Mouse (Mus musculus) hindbrain, embryonic 12.5 days (tissue): ENCODE results near the gene Psmb6. TPM values are rescaled to one million over a fixed set of nuclear protein-coding genes. Genes with fewer than 3 reads are reported as not detected.
"Not testable (repeated sequence)": the region's sequence is repeated elsewhere in the genome, so short reads cannot be mapped to it uniquely, and the experiment has no call there.

Experiments
- ATAC-seq: fragments of 200-750 bp; cut with Nextera tagmentation; 2 replicates; pipeline ENCODE4 v1.8.0; 2017; ENCODE audit warnings: moderate TSS enrichment; ENCODE audit not compliant: low FRiP score
- H3K27ac ChIP-seq: fragments of 300-500 bp; sonication (generic); 2 replicates; pipeline ENCODE4 v1.5.1; 2016; ENCODE audit warnings: mild to moderate bottlenecking
- H3K27me3 ChIP-seq: fragments of 300-500 bp; sonication (generic); 2 replicates; pipeline ENCODE4 v1.6.1; 2016; ENCODE audit warnings: mild to moderate bottlenecking
- H3K36me3 ChIP-seq: fragments of 300-500 bp; sonication (generic); 2 replicates; pipeline ENCODE4 v1.6.1; 2016; ENCODE audit warnings: mild to moderate bottlenecking
- H3K4me1 ChIP-seq: fragments of 300-500 bp; sonication (generic); 2 replicates; pipeline ENCODE4 v1.6.1; 2016
- H3K4me2 ChIP-seq: fragments of 300-500 bp; sonication (generic); replicated peaks from 2 replicates; pipeline ENCODE4 v1.6.1; 2016; ENCODE audit warnings: mild to moderate bottlenecking
- H3K4me3 ChIP-seq: fragments of 300-500 bp; sonication (generic); 2 replicates; pipeline ENCODE4 v1.5.1; 2016; ENCODE audit warnings: mild to moderate bottlenecking
- H3K9ac ChIP-seq: fragments of 300-500 bp; sonication (generic); 2 replicates; pipeline ENCODE4 v1.6.1; 2016; ENCODE audit warnings: mild to moderate bottlenecking, moderate library complexity
- H3K9me3 ChIP-seq: fragments of 300-500 bp; sonication (generic); replicated peaks from 2 replicates; pipeline ENCODE4 v1.6.1; 2016; ENCODE audit warnings: mild to moderate bottlenecking
- WGBS: fragments of 180-500 bp; shearing (Covaris S2); methylation state at CpG from one replicate; pipeline ENCODE4 v1.1.7; 2016; 5-methylcytosine and 5-hydroxymethylcytosine counted together
- polyA plus RNA-seq: library from polyadenylated mRNA; unstranded; fragments of >200 nt; fragmentation: Nextera tagmentation; extraction: Ambion mirVana; gene quantifications from 2 replicates; pipeline ENCODE4 v1.2.1, GENCODE M21; 2016

Gene Psmb6
- polyA plus RNA-seq, 1 experiment from 2014 or later: 744 TPM

- 90% methylated on average over 12 of the region's 12 CpGs for WGBS
- Histone ChIP-seq H3K9me3 (no peaks in the 10 kb centered on the region), H3K4me1 (peaks cover 5% of the 10 kb centered on the region), H3K9ac (peak overlapping the region; percentile 79), H3K36me3 (peaks cover 29% of the 10 kb centered on the region), H3K27ac (no peak overlapping the region), H3K4me3 (peak overlapping the region; percentile 71), H3K4me2 (peak overlapping the region; percentile 75), H3K27me3 (no peaks in the 10 kb centered on the region)
- no peak for ATAC-seq
Measured at GRCm38 (mm10) chr11:70526211-70526610, 1.0 kb downstream of the Psmb6 start.

GRCm38 (mm10) chr11:70528610-70529009 lies 3.4 kb downstream of the Psmb6 start:
- no peak overlapping the region for H3K4me3 ChIP-seq
- H3K27me3 ChIP-seq: no peaks in the 10 kb centered on the region
- no peak for ATAC-seq
- H3K36me3 ChIP-seq: peaks cover 29% of the 10 kb centered on the region
- H3K27ac ChIP-seq: no peak overlapping the region
- H3K4me1 ChIP-seq: peaks cover 5% of the 10 kb centered on the region
- H3K9ac ChIP-seq: no peak overlapping the region
- no peaks in the 10 kb centered on the region for H3K9me3 ChIP-seq
- WGBS: 93% methylated on average over 7 of the region's 7 CpGs
- H3K4me2 ChIP-seq: no peak overlapping the region

DNA sequence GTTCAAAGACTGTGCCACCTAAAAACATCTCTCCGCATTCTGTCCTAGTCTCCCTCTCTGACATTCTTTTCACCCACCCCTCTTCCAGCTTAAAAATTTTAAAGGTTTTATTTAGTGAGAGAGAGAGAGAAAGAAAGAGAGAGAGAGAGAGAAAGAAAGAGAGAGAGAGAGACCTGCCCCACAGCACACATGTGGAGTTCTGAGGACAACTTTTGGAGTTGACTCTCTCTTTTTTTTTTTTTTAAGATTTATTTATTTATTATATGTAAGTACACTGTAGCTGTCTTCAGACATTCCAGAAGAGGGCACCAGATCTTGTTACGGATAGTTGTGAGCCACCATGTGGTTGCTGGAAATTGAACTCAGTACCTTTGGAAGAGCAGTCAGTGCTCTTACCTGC lies 5.9 kb downstream of the Psmb6 start:
- not testable (repeated sequence) for H3K27me3 ChIP-seq, H3K27ac ChIP-seq, H3K9ac ChIP-seq, H3K4me1 ChIP-seq, H3K9me3 ChIP-seq, H3K4me3 ChIP-seq, H3K4me2 ChIP-seq, ATAC-seq
- peaks cover 29% of the 10 kb centered on the region for H3K36me3 ChIP-seq
- 79% methylated on average over 2 of the region's 2 CpGs for WGBS

GRCm38 (mm10) chr11:70532839-70533238 lies 7.7 kb downstream of the Psmb6 start, which contains the start of gene Gm40193:
Gene Gm40193, minus strand, starts transcription at chr11:70532939.
- Histone ChIP-seq H3K36me3 (peaks cover 14% of the 10 kb centered on the region), H3K9me3 (no peaks in the 10 kb centered on the region), H3K4me1 (no peaks in the 10 kb centered on the region), H3K4me3 (no peak within 1 kb of the TSS), H3K4me2 (no peak within 1 kb of the TSS), H3K9ac (no peak within 1 kb of the TSS), H3K27me3 (no peaks in the 10 kb centered on the region), H3K27ac (no peak within 1 kb of the TSS)
- 84% methylated on average over 6 of the region's 6 CpGs for WGBS
- no peak for ATAC-seq

DNA sequence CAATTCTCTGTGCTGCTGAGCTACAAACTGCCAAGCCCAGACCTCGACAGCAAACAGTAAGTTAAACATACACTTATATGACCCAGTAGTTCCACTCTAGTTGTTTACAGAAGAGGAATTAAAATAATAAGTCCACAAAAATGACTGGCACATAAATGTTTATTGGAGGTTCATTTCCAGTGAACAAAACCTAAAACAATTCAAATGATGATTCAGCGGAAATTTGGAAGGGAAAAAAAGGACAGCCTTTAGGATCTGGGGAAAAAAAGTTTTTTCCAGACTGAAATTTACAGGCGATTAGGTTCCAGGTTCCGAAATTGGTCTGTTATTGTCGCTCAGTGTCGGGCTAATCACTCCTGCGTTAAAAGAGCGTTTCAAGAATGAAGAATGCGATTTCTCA lies 14.3 kb downstream of the Psmb6 start:
- Histone ChIP-seq H3K9ac (peak overlapping the region; percentile 73), H3K4me1 (peaks cover 9% of the 10 kb centered on the region), H3K9me3 (no peaks in the 10 kb centered on the region), H3K27ac (no peak overlapping the region), H3K4me3 (peak overlapping the region; percentile 56), H3K27me3 (peaks cover 39% of the 10 kb centered on the region), H3K36me3 (no peaks in the 10 kb centered on the region), H3K4me2 (peak overlapping the region; percentile 86)
- WGBS: 24% methylated on average over 9 of the region's 9 CpGs
- ATAC-seq: no peak

DNA sequence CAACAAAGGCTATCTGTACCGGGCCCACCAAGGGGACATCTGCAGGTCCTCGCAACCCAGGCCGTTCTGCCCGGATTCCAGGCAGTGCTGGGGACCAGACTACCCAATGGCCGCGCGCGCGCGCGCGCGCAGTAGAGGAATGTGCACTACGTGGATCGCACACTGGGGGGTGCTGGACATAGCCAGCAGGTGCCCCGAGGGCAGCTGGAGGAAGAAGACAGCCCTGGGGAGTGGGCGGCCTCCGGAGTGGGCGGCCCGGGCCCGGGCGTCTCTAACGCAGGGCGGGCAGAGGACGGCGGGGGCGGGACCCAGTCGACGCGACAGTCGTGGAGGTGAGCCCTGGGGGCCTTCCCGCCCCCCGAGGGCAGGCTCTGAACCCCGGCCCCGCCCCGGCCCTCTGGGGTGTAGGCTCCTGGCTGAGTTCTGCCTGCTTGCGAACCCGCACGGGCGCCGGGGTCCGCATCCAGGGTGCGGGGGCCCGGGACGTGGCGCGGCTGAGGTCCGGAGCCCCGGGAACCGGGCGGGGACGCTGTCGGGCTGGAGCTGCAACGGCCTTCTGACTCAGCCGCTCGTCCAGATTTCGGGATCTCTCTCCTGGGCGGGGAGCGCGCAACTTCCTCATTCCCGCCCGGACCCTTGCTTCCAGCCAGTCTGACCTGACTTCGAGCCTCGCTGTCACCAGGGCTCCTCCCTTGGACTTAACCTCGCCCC lies 14.9 kb downstream of the Psmb6 start, which contains the start of gene Pld2:
TSS of gene Pld2 (plus strand) at position 188 of the 711 bp plus-strand sequence.
- Histone ChIP-seq H3K9me3 (no peaks in the 10 kb centered on the region), H3K4me3 (peak within 1 kb of the TSS; percentile 56), H3K4me2 (peak within 1 kb of the TSS; percentile 86), H3K36me3 (no peaks in the 10 kb centered on the region), H3K4me1 (peaks cover 9% of the 10 kb centered on the region), H3K27ac (no peak within 1 kb of the TSS), H3K27me3 (peaks cover 39% of the 10 kb centered on the region), H3K9ac (peak within 1 kb of the TSS; percentile 73)
- WGBS: under 1% methylated on average over 50 of the region's 65 CpGs
- ATAC-seq: peak; percentile 76

GRCm38 (mm10) chr11:70540928-70541327 lies 15.8 kb downstream of the Psmb6 start:
- no peak for ATAC-seq
- Histone ChIP-seq H3K4me2 (peak overlapping the region; percentile 86; the same call in 1 of the 2 replicates), H3K4me1 (peaks cover 9% of the 10 kb centered on the region), H3K27ac (no peak overlapping the region), H3K36me3 (no peaks in the 10 kb centered on the region), H3K4me3 (0 out of 2 replicates have a peak overlapping the region, but pooled peaks have one; percentile 56), H3K9me3 (no peaks in the 10 kb centered on the region), H3K27me3 (peaks cover 39% of the 10 kb centered on the region), H3K9ac (no peak overlapping the region)
- 90% methylated on average over 7 of the region's 7 CpGs for WGBS

DNA sequence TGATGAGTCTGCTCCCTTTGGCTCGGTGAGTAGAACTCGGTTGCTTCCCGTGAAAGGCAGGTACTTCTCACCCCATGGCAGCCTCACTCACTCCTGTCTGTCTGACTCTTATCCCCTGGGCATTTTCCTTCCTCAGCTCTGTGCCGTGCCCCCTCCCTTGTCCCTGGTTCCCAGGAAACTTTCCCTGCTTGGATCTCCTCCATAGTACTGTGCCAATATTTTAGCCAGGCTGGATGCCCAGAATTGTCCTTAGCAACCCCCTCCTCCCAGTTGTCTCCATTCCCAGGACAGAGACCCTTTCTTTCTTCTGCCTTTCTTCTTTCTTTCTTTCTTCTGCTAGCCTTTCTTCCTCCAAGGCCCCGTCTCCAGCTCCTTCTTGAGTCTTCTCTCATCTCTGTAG lies 16.2 kb downstream of the Psmb6 start:
- H3K27me3 ChIP-seq: peaks cover 39% of the 10 kb centered on the region
- 74% methylated on average over 5 of the region's 5 CpGs for WGBS
- H3K9me3 ChIP-seq: no peaks in the 10 kb centered on the region
- no peaks in the 10 kb centered on the region for H3K36me3 ChIP-seq
- no peak overlapping the region for H3K4me2 ChIP-seq
- H3K4me3 ChIP-seq: no peak overlapping the region
- H3K9ac ChIP-seq: no peak overlapping the region
- no peak for ATAC-seq
- peaks cover 9% of the 10 kb centered on the region for H3K4me1 ChIP-seq
- H3K27ac ChIP-seq: no peak overlapping the region

DNA sequence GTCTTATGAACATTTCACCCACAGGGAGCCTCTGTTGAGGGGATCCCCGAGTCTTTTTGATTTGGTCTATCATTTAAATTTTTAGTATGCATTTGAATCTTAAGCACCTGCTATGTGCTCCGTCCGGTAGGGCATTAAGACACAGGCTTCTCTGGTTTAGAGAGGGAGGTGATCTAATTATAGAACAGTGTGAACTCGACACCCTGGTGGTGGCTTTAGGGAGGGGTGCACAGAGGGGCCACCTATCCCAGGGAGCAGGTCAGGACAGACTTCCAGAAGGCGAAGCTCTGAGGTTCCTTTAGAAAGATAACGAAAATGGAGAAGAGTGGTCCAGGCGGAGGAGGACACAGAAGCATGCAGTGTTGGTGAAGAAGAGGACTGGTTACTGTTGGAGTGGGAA lies 19.3 kb downstream of the Psmb6 start:
- no peak for ATAC-seq
- no peak overlapping the region for H3K27ac ChIP-seq
- H3K4me1 ChIP-seq: peaks cover 9% of the 10 kb centered on the region
- H3K9ac ChIP-seq: no peak overlapping the region
- no peaks in the 10 kb centered on the region for H3K9me3 ChIP-seq
- WGBS: 71% methylated on average over 7 of the region's 7 CpGs
- no peak overlapping the region for H3K4me3 ChIP-seq
- H3K36me3 ChIP-seq: no peaks in the 10 kb centered on the region
- no peak overlapping the region for H3K4me2 ChIP-seq
- H3K27me3 ChIP-seq: peaks cover 31% of the 10 kb centered on the region

- 90% methylated on average over 8 of the region's 8 CpGs for WGBS
- ATAC-seq: no peak
- Histone ChIP-seq H3K4me1 (peaks cover 7% of the 10 kb centered on the region), H3K27me3 (peaks cover 12% of the 10 kb centered on the region), H3K27ac (no peak overlapping the region), H3K4me3 (no peak overlapping the region), H3K4me2 (no peak overlapping the region), H3K9me3 (no peaks in the 10 kb centered on the region), H3K9ac (no peak overlapping the region), H3K36me3 (no peaks in the 10 kb centered on the region)
Measured at GRCm38 (mm10) chr11:70551526-70551925, 26.4 kb downstream of the Psmb6 start.

- Histone ChIP-seq H3K4me2 (no peak overlapping the region), H3K27me3 (peaks cover 12% of the 10 kb centered on the region), H3K36me3 (no peaks in the 10 kb centered on the region), H3K9me3 (no peaks in the 10 kb centered on the region), H3K9ac (no peak overlapping the region), H3K27ac (no peak overlapping the region), H3K4me3 (no peak overlapping the region), H3K4me1 (peaks cover 7% of the 10 kb centered on the region)
- WGBS: 20% methylated on average over 7 of the region's 7 CpGs
- ATAC-seq: no peak
Measured at GRCm38 (mm10) chr11:70553940-70554339, 28.8 kb downstream of the Psmb6 start.

DNA sequence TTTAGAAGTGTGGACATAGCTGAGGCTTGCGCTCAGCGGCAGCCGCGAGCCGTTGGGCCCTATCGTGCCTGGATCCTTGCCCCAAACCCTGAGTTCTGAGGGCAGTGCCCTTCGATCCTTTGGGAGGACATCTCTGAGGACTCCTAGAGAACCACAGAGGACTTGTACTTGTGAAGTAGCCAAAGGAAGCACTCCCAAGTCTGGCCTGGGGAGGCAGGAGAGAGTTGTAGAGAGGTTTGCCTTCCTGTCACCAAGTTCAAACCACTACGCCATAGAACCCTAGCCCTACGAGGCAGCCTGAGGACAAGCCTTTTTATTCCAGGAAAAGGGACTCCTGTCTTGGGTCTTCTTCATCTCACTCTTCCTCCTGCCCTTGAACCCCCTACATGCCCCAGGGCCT lies 32.4 kb downstream of the Psmb6 start:
- Histone ChIP-seq H3K9me3 (no peaks in the 10 kb centered on the region), H3K27ac (no peak overlapping the region), H3K9ac (no peak overlapping the region), H3K27me3 (peaks cover 11% of the 10 kb centered on the region), H3K4me3 (no peak overlapping the region), H3K36me3 (no peaks in the 10 kb centered on the region), H3K4me1 (peaks cover 14% of the 10 kb centered on the region), H3K4me2 (no peak overlapping the region)
- WGBS: 90% methylated on average over 9 of the region's 9 CpGs
- no peak for ATAC-seq

GRCm38 (mm10) chr11:70561937-70562286 lies 36.7 kb downstream of the Psmb6 start:
- H3K27ac ChIP-seq: peak overlapping the region; percentile 87
- ATAC-seq: no peak
- H3K9me3 ChIP-seq: no peaks in the 10 kb centered on the region
- no peaks in the 10 kb centered on the region for H3K27me3 ChIP-seq
- peak overlapping the region; percentile 84 for H3K4me3 ChIP-seq
- H3K4me1 ChIP-seq: peaks cover 37% of the 10 kb centered on the region
- H3K9ac ChIP-seq: peak overlapping the region; percentile 91
- 2% methylated on average over 2 of the region's 2 CpGs for WGBS
- H3K4me2 ChIP-seq: peak overlapping the region; percentile 95
- H3K36me3 ChIP-seq: no peaks in the 10 kb centered on the region
